Mouse (Mus musculus): ENCODE results near the gene Cdh23. TPM values are rescaled to one million over a fixed set of nuclear protein-coding genes. Genes with fewer than 3 reads are reported as not detected.
"Not testable (repeated sequence)": the region's sequence is repeated elsewhere in the genome, so short reads cannot be mapped to it uniquely, and the experiment has no call there.

Gene Cdh23
- polyA plus RNA-seq, 1 experiment from 2014 or later: 4.7 TPM

GRCm38 (mm10) chr10:60721640-60722039 lies 25.4 kb upstream of the Cdh23 start:
- peak; percentile 22; the same call in 1 of the 2 replicates for ATAC-seq

GRCm38 (mm10) chr10:60720461-60720860 lies 24.2 kb upstream of the Cdh23 start:
- Histone ChIP-seq H3K27ac (ENCODE audit: low read length) (no peak overlapping the region), H3K36me3 (ENCODE audit: control insufficient read depth, insufficient read depth, low read length) (peaks cover 8% of the 10 kb centered on the region), H3K9me3 (replicated peaks; ENCODE audit: control insufficient read depth, low read length, poor library complexity, severe bottlenecking) (no peaks in the 10 kb centered on the region), H3K4me1 (ENCODE audit: control insufficient read depth, insufficient read depth, low read length) (no peaks in the 10 kb centered on the region), H3K4me2 (ENCODE audit: low read length) (no peak overlapping the region), H3K4me3 (ENCODE audit: low read depth, low read length) (no peak overlapping the region), H3K9ac (ENCODE audit: low read depth, low read length) (no peak overlapping the region), H3K27me3 (ENCODE audit: control insufficient read depth, insufficient read depth, low read depth, low read length) (no peaks in the 10 kb centered on the region)
- 87% methylated on average over 5 of the region's 5 CpGs for WGBS
- ATAC-seq: no peak

More at GRCm38 (mm10) chr10:60721640-60722039, 25.4 kb upstream of the Cdh23 start:
- 19% methylated on average over 12 of the region's 12 CpGs for WGBS
- Histone ChIP-seq H3K4me2 (ENCODE audit: low read length) (no peak overlapping the region), H3K9me3 (replicated peaks; ENCODE audit: control insufficient read depth, low read length, poor library complexity, severe bottlenecking) (no peaks in the 10 kb centered on the region), H3K27ac (ENCODE audit: low read length) (no peak overlapping the region), H3K4me1 (ENCODE audit: control insufficient read depth, insufficient read depth, low read length) (no peaks in the 10 kb centered on the region), H3K36me3 (ENCODE audit: control insufficient read depth, insufficient read depth, low read length) (no peaks in the 10 kb centered on the region), H3K4me3 (ENCODE audit: low read depth, low read length) (no peak overlapping the region), H3K9ac (ENCODE audit: low read depth, low read length) (no peak overlapping the region), H3K27me3 (ENCODE audit: control insufficient read depth, insufficient read depth, low read depth, low read length) (no peaks in the 10 kb centered on the region)

DNA sequence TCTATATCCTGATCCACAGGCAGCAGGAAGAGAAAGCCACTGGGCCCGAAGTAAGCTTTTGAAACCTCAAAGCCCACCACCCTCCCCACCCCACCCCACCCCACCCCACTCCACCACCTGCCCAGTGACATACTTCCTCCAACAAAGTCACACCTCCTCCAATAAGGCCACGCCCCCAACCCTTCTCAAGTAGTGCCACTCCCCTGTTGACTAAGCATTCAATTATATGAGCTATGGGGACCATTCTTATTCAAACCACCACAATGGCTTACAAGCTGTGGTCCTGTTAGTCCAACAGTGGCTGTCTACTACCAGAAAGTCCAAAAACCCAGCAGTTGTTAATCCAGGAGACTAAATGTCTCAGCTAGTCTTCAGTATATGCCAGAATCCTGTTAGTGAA lies 22.2 kb upstream of the Cdh23 start:
- H3K9ac ChIP-seq (ENCODE audit: low read depth, low read length): no peak overlapping the region
- peaks cover 5% of the 10 kb centered on the region; the same call in 1 of the 2 replicates for H3K9me3 ChIP-seq (replicated peaks; ENCODE audit: control insufficient read depth, low read length, poor library complexity, severe bottlenecking)
- H3K4me3 ChIP-seq (ENCODE audit: low read depth, low read length): no peak overlapping the region
- no peaks in the 10 kb centered on the region for H3K27me3 ChIP-seq (ENCODE audit: control insufficient read depth, insufficient read depth, low read depth, low read length)
- H3K4me2 ChIP-seq (ENCODE audit: low read length): no peak overlapping the region
- ATAC-seq: no peak
- 96% methylated on average over 2 of the region's 2 CpGs for WGBS
- no peaks in the 10 kb centered on the region for H3K4me1 ChIP-seq (ENCODE audit: control insufficient read depth, insufficient read depth, low read length)
- no peak overlapping the region for H3K27ac ChIP-seq (ENCODE audit: low read length)
- peaks cover 19% of the 10 kb centered on the region for H3K36me3 ChIP-seq (ENCODE audit: control insufficient read depth, insufficient read depth, low read length)

DNA sequence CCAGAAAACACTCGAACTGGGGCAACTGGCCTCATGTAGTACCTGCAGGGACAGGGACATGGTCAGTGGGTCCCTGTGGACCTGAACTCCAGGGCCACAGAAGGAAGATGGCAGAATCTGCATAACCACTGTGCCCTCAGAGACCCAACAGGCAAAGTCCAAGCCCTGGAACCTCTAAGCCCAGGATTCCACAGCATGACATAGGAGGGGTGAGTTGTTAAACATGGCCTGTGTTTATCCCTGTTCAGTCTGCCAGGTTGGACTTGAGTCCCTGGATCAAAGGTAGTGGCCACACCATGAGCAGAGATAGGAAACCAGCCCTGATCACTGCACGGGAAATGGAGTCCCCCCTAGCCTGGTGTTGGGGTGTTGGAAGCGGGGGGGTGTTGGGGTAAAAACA lies 20.2 kb upstream of the Cdh23 start:
- WGBS: 90% methylated on average over 3 of the region's 3 CpGs
- peaks cover 19% of the 10 kb centered on the region for H3K36me3 ChIP-seq (ENCODE audit: control insufficient read depth, insufficient read depth, low read length)
- no peak overlapping the region for H3K4me3 ChIP-seq (ENCODE audit: low read depth, low read length)
- no peak overlapping the region for H3K4me2 ChIP-seq (ENCODE audit: low read length)
- no peak for ATAC-seq
- no peak overlapping the region for H3K9ac ChIP-seq (ENCODE audit: low read depth, low read length)
- no peaks in the 10 kb centered on the region for H3K4me1 ChIP-seq (ENCODE audit: control insufficient read depth, insufficient read depth, low read length)
- H3K9me3 ChIP-seq (replicated peaks; ENCODE audit: control insufficient read depth, low read length, poor library complexity, severe bottlenecking): peaks cover 5% of the 10 kb centered on the region; the same call in 1 of the 2 replicates
- no peaks in the 10 kb centered on the region for H3K27me3 ChIP-seq (ENCODE audit: control insufficient read depth, insufficient read depth, low read depth, low read length)
- H3K27ac ChIP-seq (ENCODE audit: low read length): no peak overlapping the region

DNA sequence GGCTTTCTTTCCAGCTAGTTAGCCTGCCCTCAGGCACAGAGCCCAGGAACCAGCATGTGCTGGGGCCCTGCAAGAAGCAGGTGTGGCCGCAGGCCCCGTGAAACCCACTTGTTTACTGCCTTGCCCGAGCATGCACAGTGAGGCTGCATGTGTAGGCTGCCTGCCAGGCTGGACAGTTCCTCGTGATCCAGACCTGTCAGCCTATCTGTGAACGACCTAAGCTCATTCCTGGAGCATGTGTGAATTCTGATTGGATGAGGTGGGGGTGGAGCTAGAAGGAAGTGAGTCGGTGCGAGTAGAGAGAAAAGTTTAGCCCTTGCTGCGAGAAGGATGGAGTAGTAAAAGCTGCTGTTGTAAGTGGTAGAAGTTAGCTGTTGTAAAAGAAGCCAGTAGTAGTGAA lies 16.0 kb upstream of the Cdh23 start:
- not testable (repeated sequence) for H3K27me3 ChIP-seq (ENCODE audit: control insufficient read depth, insufficient read depth, low read depth, low read length); H3K27ac ChIP-seq (ENCODE audit: low read length); H3K9ac ChIP-seq (ENCODE audit: low read depth, low read length); ATAC-seq; H3K4me2 ChIP-seq (ENCODE audit: low read length); H3K4me1 ChIP-seq (ENCODE audit: control insufficient read depth, insufficient read depth, low read length); H3K4me3 ChIP-seq (ENCODE audit: low read depth, low read length); H3K9me3 ChIP-seq (replicated peaks; ENCODE audit: control insufficient read depth, low read length, poor library complexity, severe bottlenecking)
- H3K36me3 ChIP-seq (ENCODE audit: control insufficient read depth, insufficient read depth, low read length): peaks cover 19% of the 10 kb centered on the region
- 66% methylated on average over 7 of the region's 8 CpGs for WGBS

DNA sequence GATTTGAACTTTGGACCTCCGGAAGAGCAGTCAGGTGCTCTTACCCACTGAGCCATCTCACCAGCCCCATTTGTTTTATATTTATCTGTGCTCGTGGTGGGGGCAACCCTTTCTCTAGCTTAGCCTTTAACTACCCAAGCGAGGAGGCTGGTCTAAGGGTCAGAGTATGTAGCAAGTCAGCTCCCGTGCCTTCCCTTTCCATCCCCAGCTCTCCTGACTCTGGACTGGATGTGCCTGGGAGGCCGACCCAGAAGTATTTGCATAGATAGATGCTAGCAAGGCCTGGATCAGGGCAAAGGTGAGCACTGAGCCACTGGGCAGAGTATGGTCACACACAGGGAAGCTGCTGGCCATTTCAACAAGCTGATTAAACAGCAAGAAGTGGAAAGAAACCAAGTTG lies 12.5 kb upstream of the Cdh23 start:
- no peak overlapping the region for H3K27ac ChIP-seq (ENCODE audit: low read length)
- no peak overlapping the region for H3K4me3 ChIP-seq (ENCODE audit: low read depth, low read length)
- no peak overlapping the region for H3K4me2 ChIP-seq (ENCODE audit: low read length)
- no peaks in the 10 kb centered on the region for H3K4me1 ChIP-seq (ENCODE audit: control insufficient read depth, insufficient read depth, low read length)
- peaks cover under 1% of the 10 kb centered on the region; the same call in 1 of the 2 replicates for H3K9me3 ChIP-seq (replicated peaks; ENCODE audit: control insufficient read depth, low read length, poor library complexity, severe bottlenecking)
- H3K27me3 ChIP-seq (ENCODE audit: control insufficient read depth, insufficient read depth, low read depth, low read length): no peaks in the 10 kb centered on the region
- 80% methylated on average over 5 of the region's 5 CpGs for WGBS
- H3K9ac ChIP-seq (ENCODE audit: low read depth, low read length): no peak overlapping the region
- H3K36me3 ChIP-seq (ENCODE audit: control insufficient read depth, insufficient read depth, low read length): peaks cover under 1% of the 10 kb centered on the region; the same call in 1 of the 2 replicates
- no peak for ATAC-seq

DNA sequence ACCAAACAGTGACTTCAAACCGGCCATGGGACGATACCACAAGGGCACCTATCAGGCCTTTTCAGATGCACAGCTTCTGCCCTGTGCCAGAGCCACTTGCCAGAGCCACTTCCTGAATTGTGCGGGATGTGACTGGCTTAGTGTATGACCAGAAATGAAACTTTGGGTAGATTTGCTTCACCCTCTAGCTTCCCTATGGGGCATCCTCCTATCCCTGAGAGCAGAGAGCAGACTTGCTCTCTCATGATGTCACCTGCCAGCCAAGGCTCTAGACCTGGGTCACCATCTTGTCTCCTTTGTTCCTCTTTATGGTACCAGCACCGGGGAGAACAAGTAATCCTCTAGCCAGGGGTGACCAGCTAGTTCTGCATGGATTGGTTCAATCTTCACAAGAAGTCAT lies 10.0 kb upstream of the Cdh23 start:
- ATAC-seq: no peak
- Histone ChIP-seq H3K36me3 (ENCODE audit: control insufficient read depth, insufficient read depth, low read length) (no peaks in the 10 kb centered on the region), H3K4me3 (ENCODE audit: low read depth, low read length) (no peak overlapping the region), H3K27ac (ENCODE audit: low read length) (no peak overlapping the region), H3K4me1 (ENCODE audit: control insufficient read depth, insufficient read depth, low read length) (no peaks in the 10 kb centered on the region), H3K9ac (ENCODE audit: low read depth, low read length) (no peak overlapping the region), H3K4me2 (ENCODE audit: low read length) (no peak overlapping the region), H3K9me3 (replicated peaks; ENCODE audit: control insufficient read depth, low read length, poor library complexity, severe bottlenecking) (no peaks in the 10 kb centered on the region), H3K27me3 (ENCODE audit: control insufficient read depth, insufficient read depth, low read depth, low read length) (no peaks in the 10 kb centered on the region)
- 89% methylated on average over 4 of the region's 4 CpGs for WGBS

DNA sequence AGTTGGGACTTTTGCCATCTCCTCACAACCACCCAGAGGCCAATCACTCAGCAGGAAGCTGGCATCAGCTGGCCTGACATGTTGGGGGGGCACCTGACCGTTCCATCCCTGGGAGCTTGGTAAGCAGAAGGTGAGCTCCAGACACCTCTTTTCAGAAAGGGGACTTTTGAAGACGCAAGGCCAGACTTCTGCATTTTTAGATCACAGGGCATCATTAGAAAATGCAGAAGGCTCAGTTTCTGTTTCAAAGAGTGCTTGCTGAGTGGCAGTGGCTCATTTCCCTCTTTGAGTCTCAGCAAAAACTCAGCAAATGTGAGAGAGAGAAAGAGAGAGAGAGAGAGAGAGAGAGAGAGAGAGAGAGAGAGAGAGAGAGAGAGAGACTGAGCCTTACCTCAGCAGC lies 8.8 kb upstream of the Cdh23 start:
- no peak for ATAC-seq
- WGBS: 71% methylated on average over 2 of the region's 2 CpGs
- Histone ChIP-seq H3K36me3 (ENCODE audit: control insufficient read depth, insufficient read depth, low read length) (no peaks in the 10 kb centered on the region), H3K9ac (ENCODE audit: low read depth, low read length) (no peak overlapping the region), H3K4me1 (ENCODE audit: control insufficient read depth, insufficient read depth, low read length) (no peaks in the 10 kb centered on the region), H3K4me3 (ENCODE audit: low read depth, low read length) (no peak overlapping the region), H3K27ac (ENCODE audit: low read length) (no peak overlapping the region), H3K9me3 (replicated peaks; ENCODE audit: control insufficient read depth, low read length, poor library complexity, severe bottlenecking) (no peaks in the 10 kb centered on the region), H3K4me2 (ENCODE audit: low read length) (no peak overlapping the region), H3K27me3 (ENCODE audit: control insufficient read depth, insufficient read depth, low read depth, low read length) (no peaks in the 10 kb centered on the region)

DNA sequence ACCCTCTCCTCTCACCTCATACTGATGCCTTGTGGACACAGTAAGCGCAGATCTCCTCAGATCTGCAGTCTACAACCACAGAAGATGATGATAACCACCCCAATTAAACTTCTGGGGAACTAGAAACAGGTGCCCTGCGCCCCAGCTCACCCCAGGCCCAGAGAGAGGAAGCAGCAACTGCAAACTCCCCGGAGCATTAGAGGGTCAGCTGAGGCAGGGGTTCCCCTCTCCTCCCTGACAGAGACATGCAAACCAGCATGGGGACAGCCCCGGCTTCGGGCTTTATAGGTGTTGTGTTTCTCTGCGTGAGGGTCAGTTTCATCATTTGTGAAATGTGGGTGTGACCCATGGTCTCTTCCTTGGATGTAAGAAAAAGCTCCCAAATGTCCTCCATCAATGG lies 1.5 kb upstream of the Cdh23 start:
- Histone ChIP-seq H3K27me3 (ENCODE audit: control insufficient read depth, insufficient read depth, low read depth, low read length) (no peaks in the 10 kb centered on the region), H3K4me3 (ENCODE audit: low read depth, low read length) (no peak overlapping the region), H3K4me1 (ENCODE audit: control insufficient read depth, insufficient read depth, low read length) (no peaks in the 10 kb centered on the region), H3K9me3 (replicated peaks; ENCODE audit: control insufficient read depth, low read length, poor library complexity, severe bottlenecking) (no peaks in the 10 kb centered on the region), H3K36me3 (ENCODE audit: control insufficient read depth, insufficient read depth, low read length) (no peaks in the 10 kb centered on the region), H3K4me2 (ENCODE audit: low read length) (no peak overlapping the region), H3K27ac (ENCODE audit: low read length) (no peak overlapping the region), H3K9ac (ENCODE audit: low read depth, low read length) (no peak overlapping the region)
- 84% methylated on average over 6 of the region's 6 CpGs for WGBS
- no peak for ATAC-seq
